Mouse (Mus musculus): Measurements from ENCODE around the gene Tspan4. TPM values are rescaled to one million over a fixed set of nuclear protein-coding genes. Genes with fewer than 3 reads are reported as not detected.

The Tspan4 gene
- polyA plus RNA-seq, 1 experiment from 2014 or later, result 35.8 TPM

- Histone ChIP-seq H3K9me3 (ENCODE audit: control insufficient read depth, low read length) (no peaks in the 10 kb centered on the region), H3K36me3 (ENCODE audit: control insufficient read depth, insufficient read depth, low read length) (peaks cover 5% of the 10 kb centered on the region), H3K27me3 (ENCODE audit: control insufficient read depth, insufficient read depth, low read length) (no peaks in the 10 kb centered on the region), H3K27ac (ENCODE audit: low read depth, low read length) (0 out of 2 replicates have a peak within 1 kb of the TSS, but pooled peaks have one; percentile 23), H3K4me3 (ENCODE audit: low read depth, low read length) (peak within 1 kb of the TSS; percentile 63), H3K4me2 (ENCODE audit: low read depth) (peak within 1 kb of the TSS; percentile 85), H3K4me1 (ENCODE audit: control insufficient read depth, insufficient read depth, low read length) (peaks cover 31% of the 10 kb centered on the region), H3K9ac (ENCODE audit: low read length) (peak within 1 kb of the TSS; percentile 77)
- 7% methylated on average over 53 of the region's 53 CpGs for WGBS
- ATAC-seq (ENCODE audit: insufficient read depth, low FRiP score, low TSS enrichment) (peak; percentile 68), DNase-seq (ENCODE audit: low spot score) (peak; percentile 90)
Measured at GRCm38 (mm10) chr7:141437178-141438120, 37.6 kb upstream of the Tspan4 start, which contains the start of gene Slc25a22. Gene Slc25a22, minus strand, starts transcription at chr7:141437892.

- Histone ChIP-seq H3K36me3 (ENCODE audit: control insufficient read depth, insufficient read depth, low read length) (peaks cover 3% of the 10 kb centered on the region; the same call in 1 of the 2 replicates), H3K4me1 (ENCODE audit: control insufficient read depth, insufficient read depth, low read length) (peaks cover 40% of the 10 kb centered on the region), H3K4me3 (ENCODE audit: low read depth, low read length) (no peak overlapping the region), H3K9me3 (ENCODE audit: control insufficient read depth, low read length) (no peaks in the 10 kb centered on the region), H3K9ac (ENCODE audit: low read length) (no peak overlapping the region), H3K27me3 (ENCODE audit: control insufficient read depth, insufficient read depth, low read length) (no peaks in the 10 kb centered on the region), H3K4me2 (ENCODE audit: low read depth) (no peak overlapping the region), H3K27ac (ENCODE audit: low read depth, low read length) (no peak overlapping the region)
- ATAC-seq (ENCODE audit: insufficient read depth, low FRiP score, low TSS enrichment) (no peak), DNase-seq (ENCODE audit: low spot score) (no peak)
- 91% methylated on average over 12 of the region's 12 CpGs for WGBS
Measured at GRCm38 (mm10) chr7:141438201-141438968, 36.7 kb upstream of the Tspan4 start.

DNA sequence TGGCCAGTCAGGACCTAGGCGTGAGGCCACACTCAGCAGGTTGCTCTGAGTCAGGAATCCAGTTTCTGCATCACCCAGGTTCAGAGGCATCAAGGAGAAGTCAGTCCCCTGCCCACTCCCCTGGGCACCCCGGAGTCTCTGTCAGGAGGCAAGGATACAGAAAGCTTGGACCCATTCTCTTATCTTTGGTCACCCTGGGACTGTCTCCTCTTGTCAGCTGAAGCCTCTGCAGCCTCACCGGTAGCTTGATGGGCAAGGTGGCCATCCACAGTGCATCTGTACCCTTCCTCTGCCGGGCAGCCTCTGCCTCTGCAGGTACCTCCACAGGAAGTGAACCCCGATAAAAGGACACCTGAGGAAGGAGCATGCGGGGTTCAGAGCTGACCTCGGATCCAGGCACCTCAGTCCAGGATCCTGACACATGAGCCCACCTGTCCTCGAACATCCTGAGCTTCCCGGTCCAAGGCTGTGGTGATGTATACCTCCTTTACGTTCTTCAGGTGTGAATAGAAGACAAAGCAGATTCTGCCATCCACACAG, 35.8 kb upstream of the Tspan4 start:
- no peak overlapping the region for H3K27ac ChIP-seq (ENCODE audit: low read depth, low read length)
- no peak overlapping the region for H3K9ac ChIP-seq (ENCODE audit: low read length)
- H3K4me2 ChIP-seq (ENCODE audit: low read depth), result no peak overlapping the region
- 0 out of 2 replicates have a peak, but pooled peaks cover 3% of the 10 kb centered on the region for H3K36me3 ChIP-seq (ENCODE audit: control insufficient read depth, insufficient read depth, low read length)
- DNase-seq (ENCODE audit: low spot score) (no peak), ATAC-seq (ENCODE audit: insufficient read depth, low FRiP score, low TSS enrichment) (no peak)
- H3K4me1 ChIP-seq (ENCODE audit: control insufficient read depth, insufficient read depth, low read length), result peaks cover 33% of the 10 kb centered on the region
- no peaks in the 10 kb centered on the region for H3K27me3 ChIP-seq (ENCODE audit: control insufficient read depth, insufficient read depth, low read length)
- no peaks in the 10 kb centered on the region for H3K9me3 ChIP-seq (ENCODE audit: control insufficient read depth, low read length)
- WGBS, result 95% methylated on average over 10 of the region's 10 CpGs
- H3K4me3 ChIP-seq (ENCODE audit: low read depth, low read length), result no peak overlapping the region

GRCm38 (mm10) chr7:141439811-141440210, 35.2 kb upstream of the Tspan4 start:
- Histone ChIP-seq H3K36me3 (ENCODE audit: control insufficient read depth, insufficient read depth, low read length) (0 out of 2 replicates have a peak, but pooled peaks cover 3% of the 10 kb centered on the region), H3K27ac (ENCODE audit: low read depth, low read length) (no peak overlapping the region), H3K27me3 (ENCODE audit: control insufficient read depth, insufficient read depth, low read length) (no peaks in the 10 kb centered on the region), H3K9me3 (ENCODE audit: control insufficient read depth, low read length) (no peaks in the 10 kb centered on the region), H3K4me1 (ENCODE audit: control insufficient read depth, insufficient read depth, low read length) (peaks cover 27% of the 10 kb centered on the region), H3K4me3 (ENCODE audit: low read depth, low read length) (no peak overlapping the region), H3K9ac (ENCODE audit: low read length) (no peak overlapping the region), H3K4me2 (ENCODE audit: low read depth) (no peak overlapping the region)
- 95% methylated on average over 11 of the region's 11 CpGs for WGBS
- no peak for DNase-seq (ENCODE audit: low spot score)
- no peak for ATAC-seq (ENCODE audit: insufficient read depth, low FRiP score, low TSS enrichment)

GRCm38 (mm10) chr7:141440613-141441012, 34.4 kb upstream of the Tspan4 start:
- no peak overlapping the region for H3K27ac ChIP-seq (ENCODE audit: low read depth, low read length)
- H3K9ac ChIP-seq (ENCODE audit: low read length), result no peak overlapping the region
- DNase-seq (ENCODE audit: low spot score) (no peak), ATAC-seq (ENCODE audit: insufficient read depth, low FRiP score, low TSS enrichment) (no peak)
- no peak overlapping the region for H3K4me2 ChIP-seq (ENCODE audit: low read depth)
- 0 out of 2 replicates have a peak, but pooled peaks cover 3% of the 10 kb centered on the region for H3K36me3 ChIP-seq (ENCODE audit: control insufficient read depth, insufficient read depth, low read length)
- no peak overlapping the region for H3K4me3 ChIP-seq (ENCODE audit: low read depth, low read length)
- peaks cover 22% of the 10 kb centered on the region for H3K4me1 ChIP-seq (ENCODE audit: control insufficient read depth, insufficient read depth, low read length)
- no peaks in the 10 kb centered on the region for H3K9me3 ChIP-seq (ENCODE audit: control insufficient read depth, low read length)
- H3K27me3 ChIP-seq (ENCODE audit: control insufficient read depth, insufficient read depth, low read length), result no peaks in the 10 kb centered on the region
- 31% methylated on average over 6 of the region's 6 CpGs for WGBS

DNA sequence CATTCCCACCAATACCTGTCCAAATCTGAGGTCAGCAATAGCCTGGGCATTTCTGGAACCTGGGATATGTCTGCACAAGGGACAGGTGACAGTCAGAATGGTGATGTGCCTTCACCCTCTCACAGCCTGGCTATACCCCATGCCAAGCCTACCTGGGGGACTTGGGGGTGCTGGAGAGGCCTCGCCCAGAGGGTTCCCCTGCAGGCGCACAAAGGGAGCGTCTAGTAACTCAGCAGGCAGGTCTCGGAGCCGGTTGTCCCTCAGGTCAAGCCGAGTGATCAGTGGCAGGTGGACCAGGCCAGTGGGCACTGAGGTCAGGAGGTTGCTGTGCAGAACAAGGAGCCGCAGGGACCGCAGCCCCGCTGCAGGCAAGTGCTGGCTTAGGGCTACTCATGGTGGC, 33.6 kb upstream of the Tspan4 start:
- Histone ChIP-seq H3K4me2 (ENCODE audit: low read depth) (no peak overlapping the region), H3K27me3 (ENCODE audit: control insufficient read depth, insufficient read depth, low read length) (no peaks in the 10 kb centered on the region), H3K4me1 (ENCODE audit: control insufficient read depth, insufficient read depth, low read length) (peaks cover 16% of the 10 kb centered on the region), H3K36me3 (ENCODE audit: control insufficient read depth, insufficient read depth, low read length) (0 out of 2 replicates have a peak, but pooled peaks cover 3% of the 10 kb centered on the region), H3K9me3 (ENCODE audit: control insufficient read depth, low read length) (no peaks in the 10 kb centered on the region), H3K4me3 (ENCODE audit: low read depth, low read length) (no peak overlapping the region), H3K9ac (ENCODE audit: low read length) (no peak overlapping the region), H3K27ac (ENCODE audit: low read depth, low read length) (no peak overlapping the region)
- DNase-seq (ENCODE audit: low spot score) (no peak), ATAC-seq (ENCODE audit: insufficient read depth, low FRiP score, low TSS enrichment) (no peak)
- WGBS, result 97% methylated on average over 9 of the region's 9 CpGs

- no peak for ATAC-seq (ENCODE audit: insufficient read depth, low FRiP score, low TSS enrichment)
- H3K27me3 ChIP-seq (ENCODE audit: control insufficient read depth, insufficient read depth, low read length), result no peaks in the 10 kb centered on the region
- H3K4me3 ChIP-seq (ENCODE audit: low read depth, low read length), result no peak overlapping the region
- 90% methylated on average over 13 of the region's 13 CpGs for WGBS
- peak overlapping the region; percentile 60; the same call in 1 of the 2 replicates for H3K9ac ChIP-seq (ENCODE audit: low read length)
- DNase-seq (ENCODE audit: low spot score), result no peak
- H3K4me1 ChIP-seq (ENCODE audit: control insufficient read depth, insufficient read depth, low read length), result peaks cover 13% of the 10 kb centered on the region
- H3K4me2 ChIP-seq (ENCODE audit: low read depth), result no peak overlapping the region; the same call in 1 of the 2 replicates
- no peak overlapping the region for H3K27ac ChIP-seq (ENCODE audit: low read depth, low read length)
- H3K9me3 ChIP-seq (ENCODE audit: control insufficient read depth, low read length), result no peaks in the 10 kb centered on the region
- 0 out of 2 replicates have a peak, but pooled peaks cover 3% of the 10 kb centered on the region for H3K36me3 ChIP-seq (ENCODE audit: control insufficient read depth, insufficient read depth, low read length)
Measured at GRCm38 (mm10) chr7:141442199-141442598, 32.8 kb upstream of the Tspan4 start.

DNA sequence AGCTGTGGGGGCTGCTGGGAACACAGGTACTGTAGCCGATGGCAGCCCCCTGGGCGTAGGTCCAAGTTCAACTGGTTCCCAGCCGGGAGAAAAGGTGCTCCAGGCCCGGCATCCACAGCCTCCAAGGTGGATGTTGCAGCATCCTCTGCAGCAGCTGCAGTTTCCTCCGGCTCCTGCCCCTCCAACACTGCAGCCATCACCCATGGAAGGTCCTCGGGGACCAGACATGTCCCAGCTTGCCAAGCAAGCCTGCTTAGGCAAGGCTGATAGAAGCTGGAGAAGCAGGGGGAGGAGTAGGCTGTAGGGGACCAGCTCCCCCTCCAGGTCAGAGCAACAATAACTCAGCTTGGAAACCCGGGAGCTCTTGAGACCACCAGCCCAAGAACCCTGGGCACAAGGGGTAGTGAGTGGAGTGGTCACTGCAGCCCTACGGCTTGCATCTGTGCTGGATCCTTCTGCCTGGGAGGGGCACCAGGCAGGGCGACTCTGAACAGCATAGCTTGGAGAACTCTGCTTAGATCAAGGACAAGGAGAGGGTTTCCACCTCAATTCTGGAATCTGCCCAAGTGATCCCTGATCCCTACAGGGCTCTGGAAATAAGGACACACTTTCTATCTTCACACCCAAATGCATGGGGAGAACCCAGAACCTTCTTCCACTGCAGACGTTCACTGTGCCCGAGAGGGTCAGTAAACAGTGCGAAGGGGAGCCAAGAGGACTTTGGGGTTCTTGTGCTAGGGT, 31.8 kb upstream of the Tspan4 start:
- ATAC-seq (ENCODE audit: insufficient read depth, low FRiP score, low TSS enrichment) (no peak), DNase-seq (ENCODE audit: low spot score) (peak; percentile 51)
- H3K27me3 ChIP-seq (ENCODE audit: control insufficient read depth, insufficient read depth, low read length), result no peaks in the 10 kb centered on the region
- H3K9ac ChIP-seq (ENCODE audit: low read length), result peak overlapping the region; percentile 60
- 0 out of 2 replicates have a peak, but pooled peaks cover 3% of the 10 kb centered on the region for H3K36me3 ChIP-seq (ENCODE audit: control insufficient read depth, insufficient read depth, low read length)
- H3K9me3 ChIP-seq (ENCODE audit: control insufficient read depth, low read length), result no peaks in the 10 kb centered on the region
- 32% methylated on average over 12 of the region's 12 CpGs for WGBS
- H3K4me3 ChIP-seq (ENCODE audit: low read depth, low read length), result peak overlapping the region; percentile 35
- H3K4me1 ChIP-seq (ENCODE audit: control insufficient read depth, insufficient read depth, low read length), result peaks cover 15% of the 10 kb centered on the region
- H3K27ac ChIP-seq (ENCODE audit: low read depth, low read length), result no peak overlapping the region
- H3K4me2 ChIP-seq (ENCODE audit: low read depth), result peak overlapping the region; percentile 77
